Mouse (Mus musculus) bone marrow, adult 2 months (tissue): ENCODE measurements around the gene Unc5c.

ENCODE experiments used
- CTCF ChIP-seq: fragments of 200-500 bp; IDR thresholded peaks from 2 replicates; pipeline ENCODE4 v1.5.1; 2011; ENCODE audit warnings: low read length, control low read depth; ENCODE audit not compliant: control insufficient read depth, insufficient read depth
- POLR2A ChIP-seq: fragments of 200-500 bp; IDR thresholded peaks from 2 replicates; pipeline ENCODE4 v1.6.1; 2011; ENCODE audit warnings: low read depth, mild to moderate bottlenecking, control low read depth, low read length, borderline replicate concordance; ENCODE audit not compliant: control insufficient read depth

DNA sequence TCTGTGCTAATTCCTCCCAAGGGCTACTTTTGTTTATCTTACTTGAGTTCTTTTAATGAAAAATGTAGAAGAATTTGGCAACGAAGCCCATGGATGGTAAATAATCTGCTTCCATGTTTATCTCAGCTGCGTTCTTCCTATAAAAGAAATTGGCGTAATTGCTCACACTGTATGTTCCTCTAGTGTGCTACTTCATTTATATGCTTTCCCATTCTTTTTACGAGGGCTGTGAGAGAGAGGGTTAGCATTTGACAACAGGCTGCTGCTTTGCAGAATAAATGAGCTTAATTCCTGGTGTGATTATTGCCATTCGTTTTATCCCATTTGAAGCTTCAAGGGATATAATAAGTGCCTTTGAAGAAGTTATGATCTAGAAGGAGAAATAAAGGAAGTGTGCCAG, 339.1 kb downstream of the Unc5c start:
- TF ChIP-seq CTCF (no peak), POLR2A (no peak)
